Mouse (Mus musculus): ENCODE measurements around the gene Esrrg.
A peak's percentile ranks its signal among the peaks of the same experiment; 100 is the strongest.

Gene Esrrg

GRCm38 (mm10) chr1:187826869-187827268, 218.3 kb downstream of the Esrrg start:
- DNase-seq (ENCODE audit: low read depth, low spot score) = no peak

- no peak for DNase-seq (ENCODE audit: low read depth, low spot score)
These were observed 222.3 kb downstream of the Esrrg start for GRCm38 (mm10) chr1:187830937-187831336.

GRCm38 (mm10) chr1:187832851-187833250, 224.3 kb downstream of the Esrrg start:
- no peak for DNase-seq (ENCODE audit: low read depth, low spot score)

GRCm38 (mm10) chr1:187834576-187834975, 226.0 kb downstream of the Esrrg start:
- DNase-seq (ENCODE audit: low read depth, low spot score) = no peak

GRCm38 (mm10) chr1:187836384-187836783, 227.8 kb downstream of the Esrrg start:
- no peak for DNase-seq (ENCODE audit: low read depth, low spot score)

GRCm38 (mm10) chr1:187836876-187837275, 228.3 kb downstream of the Esrrg start:
- peak; percentile 40 for DNase-seq (ENCODE audit: low read depth, low spot score)

GRCm38 (mm10) chr1:187841629-187842028, 233.0 kb downstream of the Esrrg start:
- no peak for DNase-seq (ENCODE audit: low read depth, low spot score)

GRCm38 (mm10) chr1:187842702-187843101, 234.1 kb downstream of the Esrrg start:
- no peak for DNase-seq (ENCODE audit: low read depth, low spot score)

GRCm38 (mm10) chr1:187854148-187854547, 245.6 kb downstream of the Esrrg start:
- no peak for DNase-seq (ENCODE audit: low read depth, low spot score)

GRCm38 (mm10) chr1:187862339-187862738, 253.7 kb downstream of the Esrrg start:
- DNase-seq (ENCODE audit: low read depth, low spot score) = no peak

GRCm38 (mm10) chr1:187868427-187868826, 259.8 kb downstream of the Esrrg start:
- no peak for DNase-seq (ENCODE audit: low read depth, low spot score)

GRCm38 (mm10) chr1:187872208-187872607, 263.6 kb downstream of the Esrrg start:
- DNase-seq (ENCODE audit: low read depth, low spot score) = no peak

GRCm38 (mm10) chr1:187872744-187873143, 264.2 kb downstream of the Esrrg start:
- no peak for DNase-seq (ENCODE audit: low read depth, low spot score)

- DNase-seq (ENCODE audit: low read depth, low spot score) = no peak
These were observed 265.2 kb downstream of the Esrrg start for GRCm38 (mm10) chr1:187873770-187874169.

- DNase-seq (ENCODE audit: low read depth, low spot score) = no peak
These were observed 278.7 kb downstream of the Esrrg start for GRCm38 (mm10) chr1:187887270-187887669.

GRCm38 (mm10) chr1:187888142-187888541, 279.6 kb downstream of the Esrrg start:
- no peak for DNase-seq (ENCODE audit: low read depth, low spot score)

- DNase-seq (ENCODE audit: low read depth, low spot score) = no peak
These were observed 280.5 kb downstream of the Esrrg start for GRCm38 (mm10) chr1:187889096-187889495.

- no peak for DNase-seq (ENCODE audit: low read depth, low spot score)
These were observed 282.7 kb downstream of the Esrrg start for GRCm38 (mm10) chr1:187891262-187891661.

- DNase-seq (ENCODE audit: low read depth, low spot score) = no peak
These were observed 286.9 kb downstream of the Esrrg start for GRCm38 (mm10) chr1:187895459-187895858.

- DNase-seq (ENCODE audit: low read depth, low spot score) = no peak
These were observed 287.7 kb downstream of the Esrrg start for GRCm38 (mm10) chr1:187896291-187896690.

GRCm38 (mm10) chr1:187896910-187897309, 288.3 kb downstream of the Esrrg start:
- DNase-seq (ENCODE audit: low read depth, low spot score) = no peak

- no peak for DNase-seq (ENCODE audit: low read depth, low spot score)
These were observed 290.9 kb downstream of the Esrrg start for GRCm38 (mm10) chr1:187899541-187899940.

- DNase-seq (ENCODE audit: low read depth, low spot score) = no peak
These were observed 292.2 kb downstream of the Esrrg start for GRCm38 (mm10) chr1:187900756-187901155.

- DNase-seq (ENCODE audit: low read depth, low spot score) = no peak
These were observed 293.6 kb downstream of the Esrrg start for GRCm38 (mm10) chr1:187902176-187902575.

Measured in skeletal muscle tissue, adult 2 months (tissue).